Mouse (Mus musculus) kidney, postnatal 25 days (tissue): ENCODE measurements around the gene Ppp1r11.
A peak's percentile ranks its signal among the peaks of the same experiment; 100 is the strongest.

Experiments
- DNase-seq, 2 experiments: peaks; one replicate each; pipeline ENCODE4 v3.0.0; 2021; ENCODE audit warnings: mixed read lengths in 2 of 2

Ppp1r11 gene

GRCm38 (mm10) chr17:36958884-36959283 lies 7.3 kb upstream of the Ppp1r11 start:
- no peak for DNase-seq

GRCm38 (mm10) chr17:36957999-36958743 lies 6.6 kb upstream of the Ppp1r11 start, which contains the start of the genes Znrd1 and Znrd1as:
TSS of gene Znrd1 (minus strand) at chr17:36958559.
TSS of gene Znrd1as (plus strand) at chr17:36958592.
- DNase-seq, result peak; percentile 96 to 98

- DNase-seq, result no peak
These were observed 1.5 kb upstream of the Ppp1r11 start for GRCm38 (mm10) chr17:36953062-36953461.

- no peak for DNase-seq
These were observed 1.1 kb upstream of the Ppp1r11 start for GRCm38 (mm10) chr17:36952631-36953030.

- DNase-seq, result no peak
These were observed 2.3 kb downstream of the Ppp1r11 start for GRCm38 (mm10) chr17:36949265-36949664.

- no peak for DNase-seq
These were observed 3.3 kb downstream of the Ppp1r11 start for GRCm38 (mm10) chr17:36948286-36948685.

- DNase-seq, result peak; percentile 56 to 71
These were observed 4.3 kb downstream of the Ppp1r11 start for GRCm38 (mm10) chr17:36947051-36947819.

- no peak for DNase-seq
These were observed 7.3 kb downstream of the Ppp1r11 start for GRCm38 (mm10) chr17:36944121-36944775.

- DNase-seq, result no peak
These were observed 7.8 kb downstream of the Ppp1r11 start for GRCm38 (mm10) chr17:36943691-36944090.

GRCm38 (mm10) chr17:36942791-36943471 lies 8.6 kb downstream of the Ppp1r11 start, which contains the start of gene Rnf39:
TSS of gene Rnf39 (plus strand) at chr17:36942918.
- DNase-seq, result peak in 1 of 2 experiments; percentile 39

- peak; percentile 50 to 72 for DNase-seq
These were observed 9.2 kb downstream of the Ppp1r11 start for GRCm38 (mm10) chr17:36942391-36942790.

- DNase-seq, result no peak
These were observed 13.5 kb downstream of the Ppp1r11 start for GRCm38 (mm10) chr17:36938056-36938455.

GRCm38 (mm10) chr17:36931806-36932205 lies 19.7 kb downstream of the Ppp1r11 start:
- DNase-seq, result peak; percentile 68 to 79

- no peak for DNase-seq
These were observed 20.4 kb downstream of the Ppp1r11 start for GRCm38 (mm10) chr17:36931130-36931529.

- peak in 1 of 2 experiments; percentile 65 for DNase-seq
These were observed 21.3 kb downstream of the Ppp1r11 start for GRCm38 (mm10) chr17:36930233-36930632.

GRCm38 (mm10) chr17:36929236-36929932 lies 22.2 kb downstream of the Ppp1r11 start:
- no peak for DNase-seq

GRCm38 (mm10) chr17:36927496-36928120 lies 23.9 kb downstream of the Ppp1r11 start:
- no peak for DNase-seq

GRCm38 (mm10) chr17:36923491-36923890 lies 28.1 kb downstream of the Ppp1r11 start:
- no peak for DNase-seq

- DNase-seq, result no peak
These were observed 28.8 kb downstream of the Ppp1r11 start for GRCm38 (mm10) chr17:36922715-36923114.

GRCm38 (mm10) chr17:36920239-36920638 lies 31.3 kb downstream of the Ppp1r11 start:
- peak in 1 of 2 experiments; percentile 40 for DNase-seq

GRCm38 (mm10) chr17:36915076-36915475 lies 36.5 kb downstream of the Ppp1r11 start:
- peak; percentile 61 to 85 for DNase-seq
